Mouse (Mus musculus): ENCODE data around the gene Polr2a.

GRCm38 (mm10) chr11:69725951-69726350 lies 32.5 kb downstream of the Polr2a start:
- no peak for TF ChIP-seq CTCF (IDR thresholded peaks at IDR 0.05 in 2 of 3, conservative IDR thresholded peaks at IDR 0.05 in 1 of 3; ENCODE audit: control insufficient read depth in 1 of 3, insufficient read depth in 1 of 3, low read depth in 2 of 3, low read length in 3 of 3, poor library complexity in 1 of 3, severe bottlenecking in 1 of 3)
- TF ChIP-seq POLR2A (IDR thresholded peaks at IDR 0.05; ENCODE audit: control insufficient read depth in 1 of 2, insufficient read depth in 1 of 2, low read depth in 1 of 2, low read length in 2 of 2, poor library complexity in 1 of 2): no peak
- TF ChIP-seq POLR2AphosphoS5 (IDR thresholded peaks at IDR 0.05; ENCODE audit: borderline replicate concordance, low read depth, low read length): no peak
- TF ChIP-seq RAD21 (IDR thresholded peaks at IDR 0.05; ENCODE audit: low read depth, low read length): no peak
- TF ChIP-seq UBTF (IDR thresholded peaks at IDR 0.05; ENCODE audit: borderline replicate concordance, insufficient read depth, low read depth, low read length): no peak
- 0 out of 2 replicates have a peak, but pooled peaks have one; percentile 9 for TF ChIP-seq BHLHE40 (IDR thresholded peaks at IDR 0.05; ENCODE audit: borderline replicate concordance, low read depth, low read length)
- TF ChIP-seq TAL1 (IDR thresholded peaks at IDR 0.05; ENCODE audit: low read length): no peak
- TF ChIP-seq CHD1 (IDR thresholded peaks at IDR 0.05; ENCODE audit: low read depth, low read length): no peak
- no peak for TF ChIP-seq USF2 (IDR thresholded peaks at IDR 0.05; ENCODE audit: borderline replicate concordance in 1 of 2, insufficient read depth in 1 of 2, low read depth in 1 of 2, low read length in 2 of 2)
- no peak for TF ChIP-seq CHD2 (IDR thresholded peaks at IDR 0.05; ENCODE audit: low read length)
